Mouse (Mus musculus) intestine, embryonic 16.5 days (tissue): ENCODE results near the gene Wdr18. TPM values are rescaled to one million over a fixed set of nuclear protein-coding genes. Genes with fewer than 3 reads are reported as not detected.

Experiments used
- ATAC-seq: fragments of 200-750 bp; cut with Nextera tagmentation; 2 replicates; pipeline ENCODE4 v1.8.0; 2017; ENCODE audit warnings: moderate TSS enrichment, moderate library complexity
- H3K27ac ChIP-seq: fragments of 300-500 bp; sonication (generic); 2 replicates; pipeline ENCODE4 v1.5.1; 2014; ENCODE audit warnings: mild to moderate bottlenecking, low read length
- H3K27me3 ChIP-seq: fragments of 300-500 bp; sonication (generic); replicated peaks from 2 replicates; pipeline ENCODE4 v1.6.1; 2014; ENCODE audit warnings: low read length, control low read depth, mixed read lengths; ENCODE audit not compliant: control insufficient read depth, insufficient read depth
- H3K36me3 ChIP-seq: fragments of 300-500 bp; sonication (generic); 2 replicates; pipeline ENCODE4 v1.6.1; 2014; ENCODE audit warnings: low read length, control low read depth; ENCODE audit not compliant: control insufficient read depth, insufficient read depth
- H3K4me1 ChIP-seq: fragments of 300-500 bp; sonication (generic); 2 replicates; pipeline ENCODE4 v1.6.1; 2014; ENCODE audit warnings: low read length, control low read depth, mixed read lengths; ENCODE audit not compliant: control insufficient read depth, insufficient read depth
- H3K4me2 ChIP-seq: fragments of 300-500 bp; sonication (generic); 2 replicates; pipeline ENCODE4 v1.6.1; 2014; ENCODE audit warnings: low read depth, low read length, control low read depth
- H3K4me3 ChIP-seq: fragments of 300-500 bp; sonication (generic); 2 replicates; pipeline ENCODE4 v1.5.1; 2014; ENCODE audit warnings: mild to moderate bottlenecking, low read length
- H3K9ac ChIP-seq: fragments of 300-500 bp; sonication (generic); 2 replicates; pipeline ENCODE4 v1.6.1; 2014; ENCODE audit warnings: low read depth, low read length
- H3K9me3 ChIP-seq: fragments of 300-500 bp; sonication (generic); 2 replicates; pipeline ENCODE4 v1.6.1; 2016; ENCODE audit warnings: low read length, control low read depth; ENCODE audit not compliant: control insufficient read depth
- WGBS: fragments of 180-500 bp; shearing (Covaris S2); extraction: QIAGEN DNeasy Blood & Tissue Kit; methylation state at CpG from one replicate; pipeline ENCODE4 v1.1.7; 2014; 5-methylcytosine and 5-hydroxymethylcytosine counted together
- polyA plus RNA-seq: library from polyadenylated mRNA; unstranded; fragments of >200 nt; fragmentation: Nextera tagmentation; extraction: Ambion mirVana; gene quantifications from 2 replicates; pipeline ENCODE4 v1.2.1, GENCODE M21; 2015

Wdr18 gene
- polyA plus RNA-seq, 1 experiment from 2014 or later = 96.6 TPM

DNA sequence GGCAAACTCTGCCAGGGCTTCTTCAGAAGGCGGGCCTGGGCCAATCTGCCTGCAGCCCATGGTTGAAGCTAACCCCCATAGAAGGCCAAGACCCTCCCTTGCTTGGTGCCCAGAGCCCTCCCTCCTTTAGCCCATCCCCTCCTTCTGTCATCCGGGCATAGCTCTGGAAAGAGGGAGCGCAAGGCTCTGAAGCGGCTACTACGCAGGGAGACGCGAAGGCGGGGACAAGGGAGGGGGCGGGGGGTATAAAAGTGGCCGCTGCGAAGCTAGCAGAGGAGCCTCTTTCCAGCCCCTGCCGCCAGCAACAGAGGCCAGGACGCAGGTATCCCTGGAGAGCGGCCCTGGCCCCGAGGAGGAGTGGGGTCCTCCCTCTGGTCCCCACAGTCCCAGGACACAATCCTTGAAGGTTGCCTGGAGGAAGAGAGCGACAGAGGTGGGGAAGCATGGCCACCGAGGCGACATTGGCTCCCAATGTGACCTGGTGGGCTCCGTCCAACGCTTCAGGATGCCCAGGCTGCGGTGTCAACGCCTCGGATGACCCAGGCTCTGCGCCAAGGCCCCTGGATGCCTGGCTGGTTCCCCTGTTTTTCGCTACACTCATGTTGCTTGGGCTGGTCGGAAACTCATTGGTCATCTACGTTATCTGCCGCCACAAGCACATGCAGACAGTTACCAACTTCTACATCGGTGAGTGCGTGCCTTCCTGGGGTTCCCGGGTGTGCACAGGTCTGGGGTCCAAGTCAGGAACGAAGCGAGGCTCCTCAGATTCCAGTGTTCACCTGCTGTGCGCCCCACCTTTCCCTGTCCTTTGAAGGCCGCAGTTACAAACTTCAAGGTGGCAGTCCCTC lies 41.5 kb upstream of the Wdr18 start:
- no peaks in the 10 kb centered on the region for H3K36me3 ChIP-seq
- peak overlapping the region; percentile 23 for H3K4me3 ChIP-seq
- H3K27me3 ChIP-seq = peaks cover 48% of the 10 kb centered on the region
- ATAC-seq = no peak
- no peaks in the 10 kb centered on the region for H3K9me3 ChIP-seq
- peak overlapping the region; percentile 41 for H3K9ac ChIP-seq
- no peak overlapping the region for H3K27ac ChIP-seq
- 17% methylated on average over 35 of the region's 35 CpGs for WGBS
- H3K4me2 ChIP-seq = peak overlapping the region; percentile 26
- H3K4me1 ChIP-seq = peaks cover 55% of the 10 kb centered on the region

DNA sequence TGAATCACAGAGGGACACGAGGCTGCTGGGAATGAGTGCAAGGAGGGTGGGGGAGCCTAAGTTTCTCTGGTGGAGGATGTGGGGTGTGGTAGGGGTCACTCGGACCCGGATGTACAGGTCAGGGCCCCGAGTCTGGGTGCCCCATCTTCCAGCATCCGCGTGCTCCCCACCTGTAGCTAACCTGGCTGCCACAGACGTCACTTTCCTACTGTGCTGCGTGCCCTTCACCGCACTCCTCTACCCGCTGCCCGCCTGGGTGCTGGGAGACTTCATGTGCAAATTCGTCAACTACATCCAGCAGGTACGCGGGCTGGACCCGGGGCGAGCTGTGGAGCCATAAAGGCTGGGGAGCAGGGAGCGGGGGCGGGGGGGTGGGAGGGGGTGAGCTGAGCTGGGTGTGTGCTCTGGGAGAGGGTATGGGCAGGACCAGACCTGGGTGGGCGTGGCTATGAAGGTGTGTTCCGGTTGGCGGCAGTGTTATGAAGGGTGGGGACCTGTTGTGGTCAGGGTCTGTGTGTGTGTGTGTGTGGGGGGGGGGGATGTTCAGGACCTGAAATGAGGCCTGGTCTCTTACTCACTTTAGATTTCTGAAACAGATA lies 40.6 kb upstream of the Wdr18 start:
- no peaks in the 10 kb centered on the region for H3K36me3 ChIP-seq
- peak overlapping the region; percentile 35 for H3K4me3 ChIP-seq
- H3K4me2 ChIP-seq = peak overlapping the region; percentile 51

GRCm38 (mm10) chr10:79920056-79920890 lies 39.7 kb upstream of the Wdr18 start:
- ATAC-seq = no peak
- H3K27me3 ChIP-seq = peaks cover 48% of the 10 kb centered on the region
- no peak overlapping the region for H3K27ac ChIP-seq
- no peaks in the 10 kb centered on the region for H3K36me3 ChIP-seq
- WGBS = 22% methylated on average over 26 of the region's 26 CpGs
- no peak overlapping the region for H3K9ac ChIP-seq
- peak overlapping the region; percentile 67; the same call in 1 of the 2 replicates for H3K4me2 ChIP-seq
- H3K9me3 ChIP-seq = no peaks in the 10 kb centered on the region
- H3K4me1 ChIP-seq = peaks cover 40% of the 10 kb centered on the region
- no peak overlapping the region for H3K4me3 ChIP-seq

More for the DNA sequence above, 40.6 kb upstream of the Wdr18 start:
- 0 out of 2 replicates have a peak, but pooled peaks have one; percentile 8 for ATAC-seq
- WGBS = 5% methylated on average over 21 of the region's 21 CpGs
- Histone ChIP-seq H3K27me3 (peaks cover 48% of the 10 kb centered on the region), H3K9me3 (no peaks in the 10 kb centered on the region), H3K4me1 (peaks cover 49% of the 10 kb centered on the region), H3K9ac (no peak overlapping the region; the same call in 1 of the 2 replicates), H3K27ac (no peak overlapping the region)

DNA sequence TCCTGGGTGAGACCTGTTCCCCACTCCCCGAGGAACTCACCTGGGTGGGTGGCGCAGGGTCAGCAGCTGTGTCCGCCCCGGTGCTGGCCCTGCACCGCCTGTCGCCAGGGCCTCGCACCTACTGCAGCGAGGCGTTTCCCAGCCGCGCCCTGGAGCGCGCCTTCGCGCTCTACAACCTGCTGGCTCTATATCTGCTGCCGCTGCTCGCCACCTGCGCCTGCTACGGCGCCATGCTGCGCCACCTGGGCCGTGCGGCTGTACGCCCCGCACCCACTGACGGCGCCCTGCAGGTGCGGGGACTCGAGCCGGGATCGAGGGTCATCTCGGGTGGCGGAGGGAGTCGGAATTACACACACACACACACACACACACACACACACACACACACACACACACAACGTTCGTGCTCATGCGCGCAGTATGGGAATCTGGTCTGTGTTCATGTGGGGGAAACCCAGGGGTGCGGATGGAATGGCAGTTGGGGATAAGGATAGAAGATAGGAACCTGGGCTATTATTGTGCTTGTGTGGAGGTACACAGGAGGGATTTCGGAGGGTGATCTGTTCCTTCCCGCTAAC lies 38.9 kb upstream of the Wdr18 start, which contains the start of gene R3hdm4:
R3hdm4 (minus strand) TSS at position 251 of the 578 bp plus-strand sequence.
- H3K27me3 ChIP-seq = peaks cover 48% of the 10 kb centered on the region
- H3K9me3 ChIP-seq = no peaks in the 10 kb centered on the region
- peak within 1 kb of the TSS; percentile 67 for H3K4me2 ChIP-seq
- whole genome bisulfite sequencing = 4% methylated on average over 41 of the region's 41 CpGs
- 0 out of 2 replicates have a peak, but pooled peaks have one; percentile 14 for ATAC-seq
- H3K4me1 ChIP-seq = peaks cover 39% of the 10 kb centered on the region
- H3K36me3 ChIP-seq = no peaks in the 10 kb centered on the region
- no peak within 1 kb of the TSS for H3K27ac ChIP-seq
- H3K4me3 ChIP-seq = peak within 1 kb of the TSS; percentile 37
- H3K9ac ChIP-seq = peak within 1 kb of the TSS; percentile 58

DNA sequence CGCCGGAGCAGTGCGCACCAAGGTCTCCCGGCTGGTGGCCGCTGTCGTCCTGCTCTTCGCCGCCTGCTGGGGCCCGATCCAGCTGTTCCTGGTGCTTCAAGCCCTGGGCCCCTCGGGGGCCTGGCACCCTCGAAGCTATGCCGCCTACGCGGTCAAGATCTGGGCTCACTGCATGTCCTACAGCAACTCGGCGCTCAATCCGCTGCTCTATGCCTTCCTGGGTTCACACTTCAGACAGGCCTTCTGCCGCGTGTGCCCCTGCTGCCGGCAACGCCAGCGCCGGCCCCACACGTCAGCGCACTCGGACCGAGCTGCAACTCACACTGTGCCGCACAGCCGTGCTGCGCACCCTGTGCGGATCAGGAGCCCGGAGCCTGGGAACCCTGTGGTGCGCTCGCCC lies 38.4 kb upstream of the Wdr18 start:
- no peak for ATAC-seq
- Histone ChIP-seq H3K4me2 (peak overlapping the region; percentile 67), H3K4me1 (peaks cover 40% of the 10 kb centered on the region), H3K4me3 (peak overlapping the region; percentile 37), H3K27me3 (peaks cover 48% of the 10 kb centered on the region), H3K27ac (no peak overlapping the region), H3K36me3 (no peaks in the 10 kb centered on the region), H3K9ac (peak overlapping the region; percentile 58), H3K9me3 (no peaks in the 10 kb centered on the region)
- WGBS = 2% methylated on average over 34 of the region's 34 CpGs

DNA sequence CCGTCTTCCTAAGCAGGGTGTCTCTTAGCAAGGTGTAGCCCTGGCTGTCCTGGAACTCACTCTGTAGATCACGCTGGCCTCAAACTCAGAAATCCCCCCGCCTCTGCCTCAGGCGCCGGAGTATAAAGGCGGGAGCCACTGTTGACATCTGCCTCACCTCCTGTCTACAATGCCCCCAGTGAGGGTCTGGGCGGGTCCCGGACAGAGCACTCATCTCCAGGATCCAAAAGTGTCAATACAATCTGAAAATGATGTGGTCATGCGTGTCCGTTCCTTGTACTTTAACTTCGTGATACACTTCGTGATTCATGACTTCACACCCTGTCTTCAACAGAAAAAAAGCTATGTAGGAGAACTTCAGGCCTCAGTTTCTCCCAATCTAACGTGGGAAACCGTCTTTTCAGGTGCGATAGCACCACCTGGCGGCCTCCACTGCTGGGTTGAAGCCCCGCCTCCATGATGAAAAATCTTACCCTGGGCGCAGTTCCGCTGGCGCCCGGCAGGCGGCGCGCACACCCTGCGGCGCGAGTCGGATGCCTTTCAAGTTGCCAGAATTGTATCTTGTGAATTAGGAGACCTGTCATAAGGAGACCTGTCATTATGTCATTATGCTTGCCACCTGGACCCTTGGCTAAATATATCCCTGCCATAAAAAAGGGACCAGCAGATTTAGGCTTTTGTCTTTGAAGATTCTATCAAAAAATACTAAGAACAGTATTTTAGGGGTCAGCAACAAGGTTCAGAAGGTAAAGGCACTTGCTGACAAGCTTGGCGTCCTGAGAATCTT lies 34.8 kb upstream of the Wdr18 start:
- H3K4me2 ChIP-seq = 0 out of 2 replicates have a peak overlapping the region, but pooled peaks have one; percentile 86
- no peaks in the 10 kb centered on the region for H3K36me3 ChIP-seq
- H3K27me3 ChIP-seq = peaks cover 24% of the 10 kb centered on the region
- peak overlapping the region; percentile 90 for H3K27ac ChIP-seq
- peaks cover 40% of the 10 kb centered on the region for H3K4me1 ChIP-seq
- no peak for ATAC-seq
- H3K4me3 ChIP-seq = no peak overlapping the region; the same call in 1 of the 2 replicates
- no peaks in the 10 kb centered on the region for H3K9me3 ChIP-seq
- 14% methylated on average over 29 of the region's 29 CpGs for WGBS
- H3K9ac ChIP-seq = peak overlapping the region; percentile 100; the same call in 1 of the 2 replicates

DNA sequence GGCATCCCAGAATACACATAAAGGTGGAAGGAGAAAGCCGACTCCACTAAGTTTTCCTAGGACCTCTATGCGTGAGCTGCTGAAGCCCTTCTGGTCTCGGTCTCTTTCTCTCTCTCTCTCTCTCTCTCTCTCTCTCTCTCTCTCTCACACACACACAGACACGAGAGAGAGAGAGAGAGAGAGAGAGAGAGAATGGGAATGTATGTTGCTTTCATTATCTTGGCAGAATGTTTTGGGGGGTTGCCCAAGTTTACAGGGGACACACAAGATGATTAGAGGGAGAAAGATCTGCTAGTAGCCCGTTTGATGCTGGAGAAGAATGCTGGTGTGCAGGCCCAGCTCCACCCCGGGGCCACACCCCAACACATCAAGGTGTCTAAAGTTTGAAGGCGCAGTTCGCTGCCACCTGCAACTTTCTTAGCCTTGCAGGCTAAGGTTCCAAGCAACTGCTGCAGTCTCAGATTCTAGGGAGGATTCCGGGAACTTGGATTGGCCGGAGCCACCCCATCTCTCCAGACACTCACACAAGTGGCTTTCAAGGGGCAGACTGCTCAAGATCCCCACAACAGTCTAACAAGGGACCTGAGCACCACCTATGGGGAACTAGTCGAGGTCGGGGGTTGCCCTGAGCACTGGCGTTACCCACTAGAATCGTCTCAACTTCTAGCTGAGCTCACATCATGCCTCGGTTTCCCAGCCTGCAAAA lies 34.0 kb upstream of the Wdr18 start:
- 6% methylated on average over 14 of the region's 15 CpGs for WGBS
- peaks cover 17% of the 10 kb centered on the region for H3K27me3 ChIP-seq
- peak overlapping the region; percentile 99 for H3K4me3 ChIP-seq
- peak overlapping the region; percentile 90 for H3K27ac ChIP-seq
- H3K36me3 ChIP-seq = peaks cover 4% of the 10 kb centered on the region; the same call in 1 of the 2 replicates
- H3K4me1 ChIP-seq = peaks cover 41% of the 10 kb centered on the region
- peak overlapping the region; percentile 86 for H3K4me2 ChIP-seq
- ATAC-seq = peak; percentile 12
- H3K9ac ChIP-seq = peak overlapping the region; percentile 100
- H3K9me3 ChIP-seq = no peaks in the 10 kb centered on the region
